9 mouse cellular contexts compared by ENCODE assay signal in the genomic region with DNA sequence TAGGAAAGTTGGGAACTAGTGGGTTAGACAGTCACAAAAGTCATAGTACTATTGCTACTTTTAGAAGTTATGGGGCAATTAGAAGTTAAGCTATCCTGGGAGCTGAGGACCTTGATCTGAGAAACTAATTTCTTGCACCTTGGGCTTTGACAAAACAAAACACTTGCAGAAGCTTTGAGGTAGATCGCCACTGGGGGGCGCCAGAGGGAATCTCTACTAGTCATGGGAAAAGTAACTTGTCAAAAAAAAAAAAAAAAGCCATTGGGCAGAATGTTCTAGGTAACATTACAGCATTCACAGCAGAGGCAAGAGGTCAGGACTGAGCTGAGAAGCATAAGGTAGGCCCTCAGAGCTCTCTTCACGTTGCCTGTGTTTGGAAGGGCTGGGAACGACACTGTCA. TPM values are rescaled to one million over a fixed set of nuclear protein-coding genes. Genes with fewer than 3 reads are reported as not detected.
DNase-seq lines count a peak whose midpoint lies in the region; ATAC-seq and TF ChIP-seq lines count a peak whose summit lies in the region.
"Had no signal": no experiment of that assay in that cellular context is flagged by ENCODE, and none has a peak within 500 bp of the region (broad histone marks: within the 10 kb centered on the region; RNA-seq: fewer than 3 reads in every experiment).

No protein-coding gene starts in this region.

- H3K27me3 ChIP-seq in kidney, adult 2 months (replicated peaks; ENCODE audit: control insufficient read depth, insufficient read depth, low read length) = no peaks in the 10 kb centered on the region
- no peaks in the 10 kb centered on the region for H3K27me3 ChIP-seq in kidney, embryonic 14.5 days (ENCODE audit: control insufficient read depth, insufficient read depth, low read length)
- H3K27me3 ChIP-seq in kidney, postnatal 0 days (ENCODE audit: insufficient read depth, low read length) = no peaks in the 10 kb centered on the region
- no peaks in the 10 kb centered on the region for H3K27me3 ChIP-seq in liver, embryonic 13.5 days
- H3K27me3 ChIP-seq in forebrain, embryonic 15.5 days = no peaks in the 10 kb centered on the region
- H3K27me3 ChIP-seq: midbrain, embryonic 12.5 days had no signal

- H3K36me3 ChIP-seq in kidney, adult 2 months (ENCODE audit: control insufficient read depth, insufficient read depth, low read length) = peaks cover 1% of the 10 kb centered on the region; the same call in 1 of the 2 replicates
- H3K36me3 ChIP-seq in kidney, embryonic 14.5 days (ENCODE audit: control insufficient read depth, insufficient read depth, low read length) = no peaks in the 10 kb centered on the region; the same call in 1 of the 2 replicates
- no peaks in the 10 kb centered on the region for H3K36me3 ChIP-seq in kidney, postnatal 0 days (ENCODE audit: insufficient read depth, low read length)
- H3K36me3 ChIP-seq in liver, embryonic 13.5 days = 0 out of 2 replicates have a peak, but pooled peaks cover 3% of the 10 kb centered on the region
- H3K36me3 ChIP-seq in forebrain, embryonic 15.5 days = peaks cover 48% of the 10 kb centered on the region

- no peak overlapping the region for H3K9ac ChIP-seq in kidney, embryonic 14.5 days (ENCODE audit: low read depth, low read length)
- H3K9ac ChIP-seq in kidney, postnatal 0 days (ENCODE audit: low read depth, low read length) = no peak overlapping the region
- no peak overlapping the region for H3K9ac ChIP-seq in liver, embryonic 13.5 days
- H3K9ac ChIP-seq in forebrain, embryonic 15.5 days (replicated peaks) = no peak overlapping the region
- H3K9ac ChIP-seq: midbrain, embryonic 12.5 days had no signal

- no peak; the same call in 1 of the 2 replicates for TF ChIP-seq CTCF in kidney, adult 2 months (conservative IDR thresholded peaks at IDR 0.05; ENCODE audit: insufficient read depth, insufficient read length, low read depth, low read length)
- peak; percentile 56 for TF ChIP-seq CTCF in kidney, postnatal 0 days (IDR thresholded peaks at IDR 0.05; ENCODE audit: low read depth)

- H3K27ac ChIP-seq in kidney, adult 2 months (ENCODE audit: insufficient read depth, low read depth, low read length) = no peak overlapping the region
- H3K27ac ChIP-seq in kidney, embryonic 14.5 days (ENCODE audit: low read depth, low read length) = no peak overlapping the region
- no peak overlapping the region for H3K27ac ChIP-seq in kidney, postnatal 0 days
- H3K27ac ChIP-seq in liver, embryonic 13.5 days = no peak overlapping the region
- no peak overlapping the region for H3K27ac ChIP-seq in forebrain, embryonic 15.5 days (replicated peaks)
- H3K27ac ChIP-seq: midbrain, embryonic 12.5 days had no signal

- ATAC-seq in kidney, embryonic 14.5 days (ENCODE audit: low FRiP score, low TSS enrichment) = no peak
- peak; percentile 32 for ATAC-seq in activated CD4-positive, CD25-positive, alpha-beta regulatory T cell, adult 4 months
- ATAC-seq in kidney, postnatal 0 days (replicated peaks; ENCODE audit: low FRiP score, low read depth) = no peak
- no peak for ATAC-seq in liver, embryonic 13.5 days (ENCODE audit: low read depth)
- ATAC-seq in forebrain, embryonic 15.5 days (replicated peaks) = no peak

- no peaks in the 10 kb centered on the region for H3K9me3 ChIP-seq in kidney, embryonic 14.5 days (ENCODE audit: control insufficient read depth, low read length)
- no peaks in the 10 kb centered on the region for H3K9me3 ChIP-seq in kidney, postnatal 0 days (replicated peaks; ENCODE audit: low read length)
- no peaks in the 10 kb centered on the region for H3K9me3 ChIP-seq in liver, embryonic 13.5 days (replicated peaks)
- no peaks in the 10 kb centered on the region for H3K9me3 ChIP-seq in forebrain, embryonic 15.5 days
- H3K9me3 ChIP-seq: midbrain, embryonic 12.5 days had no signal

- DNase-seq in kidney, adult 2 months = peak; percentile 74
- DNase-seq in cerebellum, postnatal 25 days = peak; percentile 71 to 87
- DNase-seq in kidney, postnatal 0 days (ENCODE audit: low spot score) = peak; percentile 34
- peak; percentile 59 for DNase-seq in liver, embryonic 13.5 days
- DNase-seq in spleen, adult 12 weeks (ENCODE audit: low spot score) = peak; percentile 59

- no peaks in the 10 kb centered on the region for H3K4me1 ChIP-seq in kidney, adult 2 months (ENCODE audit: control insufficient read depth, insufficient read depth, low read length)
- no peaks in the 10 kb centered on the region for H3K4me1 ChIP-seq in kidney, embryonic 14.5 days (ENCODE audit: control insufficient read depth, insufficient read depth, low read length)
- H3K4me1 ChIP-seq in kidney, postnatal 0 days (replicated peaks; ENCODE audit: insufficient read depth, low read length) = no peaks in the 10 kb centered on the region
- H3K4me1 ChIP-seq in liver, embryonic 13.5 days (replicated peaks) = peaks cover 24% of the 10 kb centered on the region
- peaks cover 27% of the 10 kb centered on the region for H3K4me1 ChIP-seq in forebrain, embryonic 15.5 days

- H3K4me2 ChIP-seq in kidney, embryonic 14.5 days (replicated peaks; ENCODE audit: low read depth, low read length) = no peak overlapping the region
- H3K4me2 ChIP-seq in kidney, postnatal 0 days (ENCODE audit: low read length) = no peak overlapping the region
- no peak overlapping the region for H3K4me2 ChIP-seq in liver, embryonic 13.5 days
- H3K4me2 ChIP-seq in forebrain, embryonic 15.5 days (replicated peaks) = no peak overlapping the region
- H3K4me2 ChIP-seq: midbrain, embryonic 12.5 days had no signal

- no peak overlapping the region for H3K4me3 ChIP-seq in kidney, adult 2 months (ENCODE audit: insufficient read depth, low read depth, low read length)
- H3K4me3 ChIP-seq in kidney, embryonic 14.5 days (ENCODE audit: low read length) = no peak overlapping the region
- no peak overlapping the region for H3K4me3 ChIP-seq in kidney, postnatal 0 days (replicated peaks; ENCODE audit: low read depth, low read length)
- H3K4me3 ChIP-seq in liver, embryonic 13.5 days (replicated peaks) = no peak overlapping the region
- no peak overlapping the region for H3K4me3 ChIP-seq in forebrain, embryonic 15.5 days
- H3K4me3 ChIP-seq: midbrain, embryonic 12.5 days had no signal

- WGBS in kidney, adult 2 months = 40% methylated on average over 4 of the region's 4 CpGs
- WGBS in kidney, embryonic 14.5 days = 40% methylated on average over 4 of the region's 4 CpGs
- WGBS in kidney, postnatal 0 days = 46% methylated on average over 4 of the region's 4 CpGs
- 41% methylated on average over 4 of the region's 4 CpGs for WGBS in liver, embryonic 13.5 days (ENCODE audit: insufficient replicate concordance)
- 45% methylated on average over 4 of the region's 4 CpGs for WGBS in forebrain, embryonic 15.5 days

- TF ChIP-seq POLR2A in kidney, adult 2 months (IDR thresholded peaks at IDR 0.05; ENCODE audit: low read depth, low read length) = no peak

RNA-seq across cellular contexts. Expression of gene Fndc9, which starts 1.6 kb away (rescaled TPM):
- polyA plus RNA-seq in kidney, adult 2 months (2012; rRNA removed) = not detected in 2 replicates
- 0.11 TPM in 1 of 2 replicates, not detected in the other for polyA plus RNA-seq in kidney, embryonic 14.5 days (2014; fragmentation: Nextera tagmentation; extraction: Ambion mirVana)
- polyA plus RNA-seq in activated CD4-positive, CD25-positive, alpha-beta regulatory T cell, adult 4 months (2017; shearing (Covaris generic)) = under 1 TPM; 0.71 to 0.94 TPM
- 0.11 TPM in 2 replicates for polyA plus RNA-seq in kidney, postnatal 0 days (2015; fragmentation: Nextera tagmentation; extraction: Ambion mirVana)
- 0.03 and 0.05 TPM in 2 replicates for polyA plus RNA-seq in liver, embryonic 13.5 days (2015; fragmentation: Nextera tagmentation; extraction: Ambion mirVana)
- polyA plus RNA-seq in forebrain, embryonic 15.5 days (2015; fragmentation: Nextera tagmentation; extraction: Ambion mirVana) = 3.5 and 3.9 TPM in 2 replicates
